Mouse (Mus musculus): Measurements from ENCODE around the gene Galns.

- TF ChIP-seq CTCF (IDR thresholded peaks at IDR 0.05), result no peak
- no peak for TF ChIP-seq EP300 (IDR thresholded peaks at IDR 0.05)
These were observed 72.8 kb downstream of the Galns start for GRCm38 (mm10) chr8:122538310-122539076.

All from lung, postnatal 0 days (tissue).